Mouse (Mus musculus) macrophage (primary cell): ENCODE data around the gene 1700113H08Rik. TPM values are rescaled to one million over a fixed set of nuclear protein-coding genes. Genes with fewer than 3 reads are reported as not detected.

Experiments
- H3K27ac ChIP-seq: fragments of 350-480 bp; formaldehyde crosslinking; 2 replicates; pipeline ENCODE4 v1.9.0; 2021
- H3K36me3 ChIP-seq: fragments of 350-480 bp; formaldehyde crosslinking; 2 replicates; pipeline ENCODE4 v1.9.0; 2021; ENCODE audit errors: inconsistent target
- H3K4me3 ChIP-seq: fragments of 350-480 bp; formaldehyde crosslinking; 2 replicates; pipeline ENCODE4 v1.9.0; 2021; ENCODE audit errors: inconsistent target
- H3K79me2 ChIP-seq: fragments of 350-480 bp; formaldehyde crosslinking; 2 replicates; pipeline ENCODE4 v1.9.0; 2021; ENCODE audit errors: inconsistent target
- WGBS: methylation state at CpG from one replicate; pipeline ENCODE4 v1.1.7; 2026; ENCODE audit warnings: inconsistent platforms; ENCODE audit not compliant: missing documents; 5-methylcytosine and 5-hydroxymethylcytosine counted together
- polyA plus RNA-seq: library from polyadenylated mRNA; stranded (reverse); fragments of 250-400 nt; gene quantifications from 3 replicates; pipeline ENCODE4 v1.2.4, GENCODE M21; 2018; ENCODE audit warnings: inconsistent platforms
- total RNA-seq, 78 experiments: library from RNA; depleted of rRNA; stranded (reverse); fragments of 250-400 nt; gene quantifications; 1 replicate in 9 of 78; 2 replicates in 24 of 78; 3 replicates in 43 of 78; 4 replicates in 2 of 78; pipeline ENCODE4 v1.2.4; 2018; ENCODE audit warnings: inconsistent platforms in 56 of 78

1700113H08Rik gene
- total RNA-seq (2018; cell fraction: chromatin; rRNA removed) = not detected
- total RNA-seq (2018; cell fraction: cytosol; rRNA removed) = not detected
- total RNA-seq (2018; cell fraction: nucleus; rRNA removed) = not detected
- polyA plus RNA-seq = not detected in 3 replicates

GRCm38 (mm10) chr10:87057500-87058250, at the start of gene 1700113H08Rik:
TSS of gene 1700113H08Rik (plus strand) at chr10:87058045.
- WGBS = 32% methylated on average over 14 of the region's 15 CpGs
- H3K36me3 ChIP-seq = no peaks in the 10 kb centered on the region
- H3K27ac ChIP-seq = no peak within 1 kb of the TSS
- no peak within 1 kb of the TSS for H3K4me3 ChIP-seq
- H3K79me2 ChIP-seq = no peaks in the 10 kb centered on the region

- Histone ChIP-seq H3K27ac (no peak overlapping the region), H3K36me3 (no peaks in the 10 kb centered on the region), H3K4me3 (no peak overlapping the region), H3K79me2 (no peaks in the 10 kb centered on the region)
- WGBS = 84% methylated on average over 3 of the region's 3 CpGs
These were observed 49.7 kb upstream of the 1700113H08Rik start for GRCm38 (mm10) chr10:87008215-87008499.

GRCm38 (mm10) chr10:87012087-87012486, 45.8 kb upstream of the 1700113H08Rik start:
- Histone ChIP-seq H3K27ac (no peak overlapping the region), H3K36me3 (no peaks in the 10 kb centered on the region), H3K79me2 (no peaks in the 10 kb centered on the region), H3K4me3 (no peak overlapping the region)
- 87% methylated on average over 7 of the region's 7 CpGs for WGBS

GRCm38 (mm10) chr10:87014391-87014965, 43.4 kb upstream of the 1700113H08Rik start:
- Histone ChIP-seq H3K36me3 (no peaks in the 10 kb centered on the region), H3K4me3 (no peak overlapping the region), H3K27ac (no peak overlapping the region), H3K79me2 (no peaks in the 10 kb centered on the region)
- 80% methylated on average over 7 of the region's 7 CpGs for WGBS

GRCm38 (mm10) chr10:87015403-87015802, 42.4 kb upstream of the 1700113H08Rik start:
- 80% methylated on average over 5 of the region's 5 CpGs for WGBS
- no peaks in the 10 kb centered on the region for H3K36me3 ChIP-seq
- no peaks in the 10 kb centered on the region for H3K79me2 ChIP-seq
- H3K4me3 ChIP-seq = no peak overlapping the region
- H3K27ac ChIP-seq = no peak overlapping the region

GRCm38 (mm10) chr10:87016151-87016692, 41.6 kb upstream of the 1700113H08Rik start:
- H3K79me2 ChIP-seq = no peaks in the 10 kb centered on the region
- H3K4me3 ChIP-seq = no peak overlapping the region
- no peak overlapping the region for H3K27ac ChIP-seq
- no peaks in the 10 kb centered on the region for H3K36me3 ChIP-seq
- 70% methylated on average over 9 of the region's 9 CpGs for WGBS

- Histone ChIP-seq H3K79me2 (no peaks in the 10 kb centered on the region), H3K27ac (no peak overlapping the region), H3K36me3 (no peaks in the 10 kb centered on the region), H3K4me3 (no peak overlapping the region)
- WGBS = 83% methylated on average over 9 of the region's 9 CpGs
These were observed 39.0 kb upstream of the 1700113H08Rik start for GRCm38 (mm10) chr10:87018876-87019275.

GRCm38 (mm10) chr10:87020711-87021110, 37.1 kb upstream of the 1700113H08Rik start:
- no peaks in the 10 kb centered on the region for H3K79me2 ChIP-seq
- H3K27ac ChIP-seq = no peak overlapping the region
- 74% methylated on average over 13 of the region's 16 CpGs for WGBS
- no peaks in the 10 kb centered on the region for H3K36me3 ChIP-seq
- no peak overlapping the region for H3K4me3 ChIP-seq

GRCm38 (mm10) chr10:87024884-87025283, 33.0 kb upstream of the 1700113H08Rik start:
- no peaks in the 10 kb centered on the region for H3K79me2 ChIP-seq
- 13% methylated on average over 7 of the region's 10 CpGs for WGBS
- no peaks in the 10 kb centered on the region for H3K36me3 ChIP-seq
- H3K4me3 ChIP-seq = no peak overlapping the region
- H3K27ac ChIP-seq = no peak overlapping the region

- H3K27ac ChIP-seq = no peak overlapping the region
- H3K4me3 ChIP-seq = no peak overlapping the region
- H3K79me2 ChIP-seq = no peaks in the 10 kb centered on the region
- WGBS = 90% methylated on average over 8 of the region's 8 CpGs
- no peaks in the 10 kb centered on the region for H3K36me3 ChIP-seq
These were observed 25.1 kb upstream of the 1700113H08Rik start for GRCm38 (mm10) chr10:87032768-87033167.

GRCm38 (mm10) chr10:87035866-87036265, 22.0 kb upstream of the 1700113H08Rik start:
- Histone ChIP-seq H3K79me2 (no peaks in the 10 kb centered on the region), H3K36me3 (no peaks in the 10 kb centered on the region), H3K4me3 (no peak overlapping the region), H3K27ac (no peak overlapping the region)
- whole genome bisulfite sequencing = 96% methylated on average over 15 of the region's 15 CpGs

GRCm38 (mm10) chr10:87036271-87036703, 21.6 kb upstream of the 1700113H08Rik start:
- 94% methylated on average over 10 of the region's 14 CpGs for WGBS
- H3K36me3 ChIP-seq = no peaks in the 10 kb centered on the region
- H3K79me2 ChIP-seq = no peaks in the 10 kb centered on the region
- no peak overlapping the region for H3K27ac ChIP-seq
- H3K4me3 ChIP-seq = no peak overlapping the region

GRCm38 (mm10) chr10:87037062-87037461, 20.8 kb upstream of the 1700113H08Rik start:
- Histone ChIP-seq H3K36me3 (no peaks in the 10 kb centered on the region), H3K79me2 (no peaks in the 10 kb centered on the region), H3K27ac (no peak overlapping the region), H3K4me3 (no peak overlapping the region)
- WGBS = 73% methylated on average over 5 of the region's 5 CpGs

GRCm38 (mm10) chr10:87039340-87039739, 18.5 kb upstream of the 1700113H08Rik start:
- WGBS = 79% methylated on average over 6 of the region's 6 CpGs

GRCm38 (mm10) chr10:87039800-87040199, 18.0 kb upstream of the 1700113H08Rik start:
- WGBS = 89% methylated on average over 3 of the region's 3 CpGs
- H3K4me3 ChIP-seq = no peak overlapping the region
- H3K36me3 ChIP-seq = no peaks in the 10 kb centered on the region
- H3K79me2 ChIP-seq = no peaks in the 10 kb centered on the region
- H3K27ac ChIP-seq = no peak overlapping the region

More at GRCm38 (mm10) chr10:87039340-87039739, 18.5 kb upstream of the 1700113H08Rik start:
- Histone ChIP-seq H3K4me3 (no peak overlapping the region), H3K27ac (no peak overlapping the region), H3K36me3 (no peaks in the 10 kb centered on the region), H3K79me2 (no peaks in the 10 kb centered on the region)
